Mouse (Mus musculus): ENCODE measurements around the gene Hist1h1t. TPM values are rescaled to one million over a fixed set of nuclear protein-coding genes. Genes with fewer than 3 reads are reported as not detected.

The Hist1h1t gene
- polyA plus RNA-seq, 1 experiment from 2014 or later = not detected

DNA sequence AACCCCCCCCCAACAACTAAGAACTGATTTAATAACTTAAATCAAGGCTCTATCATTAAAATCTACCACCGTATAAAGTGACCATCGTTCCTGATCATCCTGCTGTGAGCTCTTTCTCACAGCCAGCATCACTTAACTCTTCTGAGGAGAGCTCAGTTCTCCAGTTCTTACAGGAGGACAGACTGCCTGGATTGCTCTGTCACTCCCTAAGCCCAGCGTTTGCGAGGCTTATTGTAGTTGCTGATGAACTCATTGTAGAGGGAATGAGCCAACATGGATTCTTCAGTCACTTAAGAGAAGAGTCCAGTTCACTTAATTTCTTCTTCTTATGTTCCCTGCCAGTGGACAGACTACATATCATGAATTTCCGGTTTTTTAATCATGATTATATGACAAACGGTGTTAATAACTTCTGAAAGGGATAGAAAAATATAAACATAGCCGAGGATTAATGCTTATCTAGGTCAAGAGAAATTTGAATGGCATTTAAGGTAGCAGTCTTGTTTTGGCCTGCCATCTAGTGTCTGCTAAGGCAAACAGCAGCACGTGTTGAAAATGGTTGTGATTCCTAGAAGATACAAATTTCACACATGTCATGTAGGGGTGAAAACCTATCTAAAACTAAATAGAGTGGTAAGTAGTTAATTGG is 36.7 kb downstream of the Hist1h1t start:
- no peak for ATAC-seq (ENCODE audit: insufficient number of reproducible peaks, insufficient read depth, low FRiP score, low read depth)
- 23% methylated on average over 8 of the region's 8 CpGs for WGBS
- Histone ChIP-seq H3K4me1 (ENCODE audit: control insufficient read depth, insufficient read depth, low read length) (no peaks in the 10 kb centered on the region), H3K4me3 (ENCODE audit: low read depth, low read length) (no peak overlapping the region), H3K27ac (ENCODE audit: low read length) (no peak overlapping the region), H3K36me3 (ENCODE audit: control insufficient read depth, insufficient read depth, low read length) (no peaks in the 10 kb centered on the region), H3K9ac (replicated peaks; ENCODE audit: low read depth, low read length) (no peak overlapping the region), H3K27me3 (ENCODE audit: control insufficient read depth, insufficient read depth, low read length) (no peaks in the 10 kb centered on the region), H3K4me2 (replicated peaks; ENCODE audit: low read depth, low read length) (no peak overlapping the region), H3K9me3 (ENCODE audit: control insufficient read depth, low read depth, low read length) (no peaks in the 10 kb centered on the region)

DNA sequence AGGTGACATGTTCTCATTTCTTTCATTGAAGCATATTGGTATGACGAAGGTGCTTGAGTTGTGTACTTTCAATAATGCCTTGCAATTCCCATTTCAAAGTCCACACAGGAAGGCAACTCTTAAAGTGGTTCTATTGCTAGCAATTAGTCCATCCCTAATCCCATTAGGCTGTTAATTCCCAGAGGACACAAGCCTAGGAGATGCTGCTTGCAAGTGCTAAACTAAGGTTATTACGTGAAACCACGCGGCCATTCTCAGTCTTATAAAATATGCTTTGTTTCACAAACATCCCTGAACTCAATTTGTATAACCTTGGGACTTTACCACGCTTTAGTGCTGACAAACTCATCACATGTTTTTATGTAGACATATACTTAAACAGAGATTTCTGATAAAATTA is 41.5 kb downstream of the Hist1h1t start:
- no peak overlapping the region; the same call in 1 of the 2 replicates for H3K27ac ChIP-seq (ENCODE audit: low read length)
- 89% methylated on average over 5 of the region's 5 CpGs for WGBS

DNA sequence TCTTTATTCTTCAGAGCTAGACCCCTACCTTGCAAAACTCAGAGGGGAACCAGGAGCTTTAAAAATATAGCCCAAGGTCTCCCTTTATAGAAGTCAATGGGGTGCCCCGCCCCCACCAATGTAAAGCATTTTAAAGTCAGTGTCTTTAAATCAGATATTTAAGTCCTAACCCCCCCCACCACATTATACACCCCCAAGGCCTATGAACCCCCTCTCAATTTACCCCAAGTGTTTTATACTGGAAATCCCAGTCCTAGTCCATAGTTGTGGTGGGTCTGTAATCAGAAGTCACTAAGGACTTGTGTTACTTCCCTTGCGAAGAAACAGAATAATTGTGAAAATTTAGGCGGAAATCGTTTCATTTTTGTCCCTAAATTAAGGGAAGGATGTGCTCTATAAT is 42.4 kb downstream of the Hist1h1t start:
- no peaks in the 10 kb centered on the region for H3K9me3 ChIP-seq (ENCODE audit: control insufficient read depth, low read depth, low read length)
- no peaks in the 10 kb centered on the region for H3K27me3 ChIP-seq (ENCODE audit: control insufficient read depth, insufficient read depth, low read length)
- ATAC-seq (ENCODE audit: insufficient number of reproducible peaks, insufficient read depth, low FRiP score, low read depth) = no peak
- H3K4me2 ChIP-seq (replicated peaks; ENCODE audit: low read depth, low read length) = peak overlapping the region; percentile 91
- H3K36me3 ChIP-seq (ENCODE audit: control insufficient read depth, insufficient read depth, low read length) = no peaks in the 10 kb centered on the region
- H3K27ac ChIP-seq (ENCODE audit: low read length) = peak overlapping the region; percentile 99
- H3K4me3 ChIP-seq (ENCODE audit: low read depth, low read length) = peak overlapping the region; percentile 63
- H3K9ac ChIP-seq (replicated peaks; ENCODE audit: low read depth, low read length) = peak overlapping the region; percentile 92; the same call in 1 of the 2 replicates
- whole genome bisulfite sequencing = 24% methylated on average over 4 of the region's 4 CpGs
- peaks cover 17% of the 10 kb centered on the region; the same call in 1 of the 2 replicates for H3K4me1 ChIP-seq (ENCODE audit: control insufficient read depth, insufficient read depth, low read length)

More for the DNA sequence above, 41.5 kb downstream of the Hist1h1t start:
- Histone ChIP-seq H3K27me3 (ENCODE audit: control insufficient read depth, insufficient read depth, low read length) (no peaks in the 10 kb centered on the region), H3K9ac (replicated peaks; ENCODE audit: low read depth, low read length) (no peak overlapping the region), H3K4me2 (replicated peaks; ENCODE audit: low read depth, low read length) (no peak overlapping the region), H3K36me3 (ENCODE audit: control insufficient read depth, insufficient read depth, low read length) (no peaks in the 10 kb centered on the region), H3K4me3 (ENCODE audit: low read depth, low read length) (no peak overlapping the region), H3K9me3 (ENCODE audit: control insufficient read depth, low read depth, low read length) (no peaks in the 10 kb centered on the region), H3K4me1 (ENCODE audit: control insufficient read depth, insufficient read depth, low read length) (peaks cover 17% of the 10 kb centered on the region; the same call in 1 of the 2 replicates)
- no peak for ATAC-seq (ENCODE audit: insufficient number of reproducible peaks, insufficient read depth, low FRiP score, low read depth)

DNA sequence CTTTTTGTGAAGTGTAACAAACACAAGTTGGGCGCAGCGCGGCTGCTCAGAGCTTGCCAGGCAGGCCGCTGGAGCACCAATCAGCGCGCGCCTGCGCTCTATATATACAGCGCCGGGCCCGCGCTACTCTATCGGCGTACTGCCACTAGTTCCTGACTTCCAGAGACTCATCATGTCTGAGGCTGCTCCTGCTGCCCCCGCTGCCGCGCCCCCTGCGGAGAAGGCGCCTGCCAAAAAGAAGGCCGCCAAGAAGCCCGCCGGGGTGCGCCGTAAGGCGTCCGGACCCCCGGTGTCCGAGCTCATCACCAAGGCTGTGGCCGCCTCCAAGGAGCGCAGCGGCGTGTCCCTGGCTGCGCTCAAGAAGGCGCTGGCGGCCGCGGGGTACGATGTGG is 43.1 kb downstream of the Hist1h1t start, which contains the start of gene Hist1h1c:
Hist1h1c (plus strand) TSS at position 132 of the 392 bp plus-strand sequence.
- no peaks in the 10 kb centered on the region for H3K27me3 ChIP-seq (ENCODE audit: control insufficient read depth, insufficient read depth, low read length)
- peaks cover 17% of the 10 kb centered on the region; the same call in 1 of the 2 replicates for H3K4me1 ChIP-seq (ENCODE audit: control insufficient read depth, insufficient read depth, low read length)
- H3K4me2 ChIP-seq (replicated peaks; ENCODE audit: low read depth, low read length) = peak within 1 kb of the TSS; percentile 91
- WGBS = under 1% methylated on average over 35 of the region's 38 CpGs
- H3K4me3 ChIP-seq (ENCODE audit: low read depth, low read length) = peak within 1 kb of the TSS; percentile 63
- H3K9me3 ChIP-seq (ENCODE audit: control insufficient read depth, low read depth, low read length) = no peaks in the 10 kb centered on the region
- peak within 1 kb of the TSS; percentile 99 for H3K27ac ChIP-seq (ENCODE audit: low read length)
- H3K9ac ChIP-seq (replicated peaks; ENCODE audit: low read depth, low read length) = peak within 1 kb of the TSS; percentile 92
- H3K36me3 ChIP-seq (ENCODE audit: control insufficient read depth, insufficient read depth, low read length) = no peaks in the 10 kb centered on the region
- ATAC-seq (ENCODE audit: insufficient number of reproducible peaks, insufficient read depth, low FRiP score, low read depth) = peak; percentile 93

DNA sequence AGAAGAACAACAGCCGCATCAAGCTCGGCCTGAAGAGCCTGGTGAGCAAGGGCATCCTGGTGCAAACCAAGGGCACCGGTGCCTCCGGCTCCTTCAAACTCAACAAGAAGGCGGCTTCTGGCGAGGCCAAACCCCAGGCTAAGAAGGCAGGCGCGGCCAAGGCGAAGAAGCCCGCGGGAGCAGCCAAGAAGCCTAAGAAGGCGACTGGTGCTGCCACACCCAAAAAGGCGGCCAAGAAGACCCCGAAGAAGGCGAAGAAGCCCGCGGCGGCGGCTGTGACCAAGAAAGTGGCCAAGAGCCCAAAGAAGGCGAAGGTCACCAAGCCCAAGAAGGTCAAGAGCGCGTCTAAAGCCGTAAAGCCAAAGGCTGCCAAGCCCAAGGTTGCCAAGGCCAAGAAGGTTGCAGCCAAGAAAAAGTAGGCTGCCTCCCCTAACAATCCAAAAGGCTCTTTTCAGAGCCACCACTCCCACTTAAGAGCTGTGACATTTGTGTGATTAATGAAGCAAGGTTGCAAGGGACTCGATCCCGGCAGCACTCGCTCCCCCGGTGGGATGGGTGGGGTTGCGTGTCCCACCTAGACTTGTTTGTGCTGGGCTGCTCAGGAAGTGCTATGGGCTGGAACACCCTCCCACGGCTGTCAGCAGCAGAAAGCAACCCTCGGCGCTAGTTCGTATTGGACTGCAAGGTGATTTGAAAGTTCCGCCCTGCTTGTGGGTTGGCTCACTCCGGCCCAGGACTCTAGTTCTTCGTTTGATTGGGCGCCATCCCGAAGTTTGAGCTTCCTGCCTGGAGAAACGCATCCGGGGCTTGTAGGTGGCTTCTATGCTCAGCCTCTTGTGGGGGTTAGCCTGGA is 43.7 kb downstream of the Hist1h1t start:
- Histone ChIP-seq H3K9ac (replicated peaks; ENCODE audit: low read depth, low read length) (peak overlapping the region; percentile 92), H3K4me2 (replicated peaks; ENCODE audit: low read depth, low read length) (peak overlapping the region; percentile 91), H3K27me3 (ENCODE audit: control insufficient read depth, insufficient read depth, low read length) (no peaks in the 10 kb centered on the region), H3K27ac (ENCODE audit: low read length) (peak overlapping the region; percentile 99), H3K4me3 (ENCODE audit: low read depth, low read length) (peak overlapping the region; percentile 63), H3K4me1 (ENCODE audit: control insufficient read depth, insufficient read depth, low read length) (peaks cover 17% of the 10 kb centered on the region; the same call in 1 of the 2 replicates), H3K36me3 (ENCODE audit: control insufficient read depth, insufficient read depth, low read length) (no peaks in the 10 kb centered on the region), H3K9me3 (ENCODE audit: control insufficient read depth, low read depth, low read length) (no peaks in the 10 kb centered on the region)
- WGBS = under 1% methylated on average over 39 of the region's 39 CpGs
- ATAC-seq (ENCODE audit: insufficient number of reproducible peaks, insufficient read depth, low FRiP score, low read depth) = peak; percentile 92

DNA sequence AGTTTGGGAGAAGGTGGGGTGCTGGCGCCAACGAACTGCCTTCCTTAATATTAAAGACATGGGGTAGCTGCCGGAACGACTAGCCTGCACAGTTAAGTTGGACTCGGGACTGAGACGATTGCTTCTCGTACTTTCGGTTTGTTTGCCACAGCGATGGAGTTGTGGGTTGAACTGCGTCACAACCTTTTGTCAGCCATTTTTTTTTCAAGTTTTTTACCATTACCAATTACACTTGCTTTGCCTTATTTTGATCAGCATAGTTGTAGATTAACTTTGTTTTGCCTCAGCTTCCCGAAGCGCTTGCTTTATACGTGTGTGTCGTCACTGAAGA is 44.3 kb downstream of the Hist1h1t start:
- no peak; the same call in 1 of the 2 replicates for ATAC-seq (ENCODE audit: insufficient number of reproducible peaks, insufficient read depth, low FRiP score, low read depth)
- under 1% methylated on average over 14 of the region's 14 CpGs for WGBS

DNA sequence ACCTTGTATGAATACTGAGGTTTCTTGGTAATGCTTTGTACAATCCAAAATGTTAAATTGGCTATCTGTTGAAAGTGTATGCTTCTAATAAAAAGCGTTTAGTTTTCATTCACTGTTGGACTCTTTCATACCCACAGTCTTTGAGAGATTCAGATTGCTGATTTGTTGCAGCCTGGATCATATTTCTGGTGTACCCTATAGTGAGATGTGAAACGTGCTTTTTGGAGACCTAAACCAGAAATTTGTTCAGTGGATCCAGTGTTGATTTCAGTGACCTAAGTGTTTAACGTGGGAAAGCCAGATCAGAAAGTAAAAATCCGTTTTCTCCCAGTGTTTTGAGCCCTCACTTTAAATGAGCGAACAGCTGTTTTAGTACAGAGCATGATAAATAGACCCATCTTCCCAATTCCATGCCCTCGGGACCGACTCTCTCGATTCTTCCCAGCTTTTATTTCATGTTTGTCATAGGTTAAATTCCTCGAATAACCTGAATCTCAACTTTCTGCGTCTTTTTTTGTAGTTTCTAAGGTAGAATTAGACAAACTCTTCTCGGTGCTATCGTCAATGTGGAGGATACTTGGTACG is 44.7 kb downstream of the Hist1h1t start:
- Histone ChIP-seq H3K27me3 (ENCODE audit: control insufficient read depth, insufficient read depth, low read length) (no peaks in the 10 kb centered on the region), H3K9me3 (ENCODE audit: control insufficient read depth, low read depth, low read length) (no peaks in the 10 kb centered on the region), H3K4me1 (ENCODE audit: control insufficient read depth, insufficient read depth, low read length) (peaks cover 17% of the 10 kb centered on the region; the same call in 1 of the 2 replicates), H3K27ac (ENCODE audit: low read length) (peak overlapping the region; percentile 99), H3K9ac (replicated peaks; ENCODE audit: low read depth, low read length) (peak overlapping the region; percentile 92), H3K4me2 (replicated peaks; ENCODE audit: low read depth, low read length) (peak overlapping the region; percentile 91), H3K36me3 (ENCODE audit: control insufficient read depth, insufficient read depth, low read length) (no peaks in the 10 kb centered on the region), H3K4me3 (ENCODE audit: low read depth, low read length) (peak overlapping the region; percentile 63)
- WGBS = 15% methylated on average over 13 of the region's 13 CpGs
- ATAC-seq (ENCODE audit: insufficient number of reproducible peaks, insufficient read depth, low FRiP score, low read depth) = no peak

More for the DNA sequence above, 44.3 kb downstream of the Hist1h1t start:
- H3K27ac ChIP-seq (ENCODE audit: low read length) = peak overlapping the region; percentile 99
- no peaks in the 10 kb centered on the region for H3K36me3 ChIP-seq (ENCODE audit: control insufficient read depth, insufficient read depth, low read length)
- peak overlapping the region; percentile 92 for H3K9ac ChIP-seq (replicated peaks; ENCODE audit: low read depth, low read length)
- no peaks in the 10 kb centered on the region for H3K9me3 ChIP-seq (ENCODE audit: control insufficient read depth, low read depth, low read length)
- peak overlapping the region; percentile 91 for H3K4me2 ChIP-seq (replicated peaks; ENCODE audit: low read depth, low read length)
- peaks cover 17% of the 10 kb centered on the region; the same call in 1 of the 2 replicates for H3K4me1 ChIP-seq (ENCODE audit: control insufficient read depth, insufficient read depth, low read length)
- peak overlapping the region; percentile 63 for H3K4me3 ChIP-seq (ENCODE audit: low read depth, low read length)
- no peaks in the 10 kb centered on the region for H3K27me3 ChIP-seq (ENCODE audit: control insufficient read depth, insufficient read depth, low read length)

DNA sequence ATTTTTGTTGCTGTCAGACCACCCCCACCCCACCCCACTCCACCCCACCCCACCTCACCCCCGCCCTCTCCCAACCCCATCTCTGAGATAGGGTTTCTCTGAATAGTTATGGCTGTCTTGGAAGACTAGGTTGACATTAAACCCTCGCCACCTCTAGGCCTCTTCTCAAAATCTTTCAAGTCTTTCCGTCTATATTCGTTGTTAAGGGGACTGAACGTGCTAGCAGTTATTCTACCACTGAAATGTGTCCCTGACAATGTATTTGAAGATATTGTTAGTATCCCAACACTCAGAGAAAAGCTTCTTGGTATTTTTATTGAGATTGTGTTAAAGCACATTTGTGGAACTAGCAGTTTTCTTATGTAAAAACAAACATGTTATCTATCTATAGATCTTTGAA is 45.3 kb downstream of the Hist1h1t start:
- Histone ChIP-seq H3K4me3 (ENCODE audit: low read depth, low read length) (peak overlapping the region; percentile 63), H3K9ac (replicated peaks; ENCODE audit: low read depth, low read length) (peak overlapping the region; percentile 92; the same call in 1 of the 2 replicates), H3K4me2 (replicated peaks; ENCODE audit: low read depth, low read length) (peak overlapping the region; percentile 91), H3K9me3 (ENCODE audit: control insufficient read depth, low read depth, low read length) (no peaks in the 10 kb centered on the region), H3K4me1 (ENCODE audit: control insufficient read depth, insufficient read depth, low read length) (peaks cover 17% of the 10 kb centered on the region; the same call in 1 of the 2 replicates), H3K27me3 (ENCODE audit: control insufficient read depth, insufficient read depth, low read length) (no peaks in the 10 kb centered on the region), H3K36me3 (ENCODE audit: control insufficient read depth, insufficient read depth, low read length) (no peaks in the 10 kb centered on the region), H3K27ac (ENCODE audit: low read length) (no peak overlapping the region; the same call in 1 of the 2 replicates)
- no peak for ATAC-seq (ENCODE audit: insufficient number of reproducible peaks, insufficient read depth, low FRiP score, low read depth)
- 49% methylated on average over 5 of the region's 5 CpGs for WGBS

All from stomach, embryonic 14.5 days (tissue).